Mouse (Mus musculus) spleen, postnatal 0 days (tissue): Measurements from ENCODE around the gene Vmn1r228. TPM values are rescaled to one million over a fixed set of nuclear protein-coding genes. Genes with fewer than 3 reads are reported as not detected.

Source experiments
- polyA plus RNA-seq: library from polyadenylated mRNA; unstranded; fragments of >200 nt; fragmentation: Nextera tagmentation; extraction: Ambion mirVana; gene quantifications from 2 replicates; pipeline ENCODE4 v1.2.1, GENCODE M21; 2015

The Vmn1r228 gene
- polyA plus RNA-seq: not detected in 2 replicates

GRCm38 (mm10) chr17:20786057-20786456, at the start of gene Vmn1r228:
Gene Vmn1r228, minus strand, starts transcription at chr17:20786157.

GRCm38 (mm10) chr17:20811255-20811654, 25.3 kb upstream of the Vmn1r228 start, which contains the start of gene Vmn1r229:
Gene Vmn1r229, plus strand, starts transcription at chr17:20811555.

GRCm38 (mm10) chr17:20729543-20729942, 56.4 kb downstream of the Vmn1r228 start, which contains the start of gene Vmn1r227:
Gene Vmn1r227, plus strand, starts transcription at chr17:20729843.

Other genes starting within 250 kb of the Vmn1r228 start
- not detected in 2 replicates for gene Vmn2r109, start 221.4 kb downstream of the Vmn1r228 start, polyA plus RNA-seq
- gene Vmn2r110, start 189.7 kb downstream of the Vmn1r228 start, polyA plus RNA-seq: 0.01 and 0.02 TPM in 2 replicates
- gene Fpr-rs3, start 161.3 kb downstream of the Vmn1r228 start, polyA plus RNA-seq: not detected in 2 replicates
- not detected in 2 replicates for gene Vmn1r226, start 103.3 kb downstream of the Vmn1r228 start, polyA plus RNA-seq
- gene Vmn1r227, start 56.3 kb downstream of the Vmn1r228 start, polyA plus RNA-seq: not detected in 2 replicates
- not detected in 2 replicates for gene Vmn1r229, start 25.4 kb upstream of the Vmn1r228 start, polyA plus RNA-seq
- not detected in 2 replicates for gene Vmn1r230, start 54.3 kb upstream of the Vmn1r228 start, polyA plus RNA-seq
- gene Vmn1r231, start 118.9 kb upstream of the Vmn1r228 start, polyA plus RNA-seq: not detected in 2 replicates
- not detected in 2 replicates for gene Vmn1r232, start 133.6 kb upstream of the Vmn1r228 start, polyA plus RNA-seq
- gene Ppp2r1a, start 159.2 kb upstream of the Vmn1r228 start, polyA plus RNA-seq: 116 and 142 TPM in 2 replicates
- gene Vmn1r233, start 210.3 kb upstream of the Vmn1r228 start, polyA plus RNA-seq: not detected in 2 replicates
- gene Zfp160, start 222.7 kb upstream of the Vmn1r228 start, polyA plus RNA-seq: 8.2 and 9.2 TPM in 2 replicates